In genomic region chr7:55880882-55881281, GRCm38 (mm10) we compare ENCODE assay signal across 25 mouse cellular contexts.
"Had no signal": no experiment of that assay in that cellular context is flagged by ENCODE, and none has a peak within 500 bp of the region (broad histone marks: within the 10 kb centered on the region; RNA-seq: fewer than 3 reads in every experiment).

No protein-coding gene starts in this region.

- ATAC-seq: liver, embryonic 12.5 days; midbrain, embryonic 13.5 days had no signal

- H3K9ac ChIP-seq: kidney, embryonic 15.5 days; limb, embryonic 13.5 days; liver, embryonic 12.5 days; liver, embryonic 15.5 days; lung, embryonic 15.5 days; midbrain, embryonic 13.5 days; stomach, embryonic 15.5 days had no signal

- H3K27ac ChIP-seq: kidney, embryonic 15.5 days; limb, embryonic 10.5 days; limb, embryonic 13.5 days; liver, embryonic 12.5 days; liver, embryonic 15.5 days; lung, embryonic 15.5 days; midbrain, embryonic 10.5 days; midbrain, embryonic 13.5 days; stomach, embryonic 15.5 days had no signal

- H3K27me3 ChIP-seq: kidney, embryonic 15.5 days; limb, embryonic 13.5 days; liver, embryonic 12.5 days; liver, embryonic 15.5 days; lung, embryonic 15.5 days; megakaryocyte, embryonic 14.5 days; midbrain, embryonic 13.5 days; stomach, embryonic 15.5 days had no signal

- H3K9me3 ChIP-seq: kidney, embryonic 15.5 days; limb, embryonic 10.5 days; limb, embryonic 13.5 days; liver, embryonic 12.5 days; liver, embryonic 15.5 days; lung, embryonic 15.5 days; megakaryocyte, embryonic 14.5 days; midbrain, embryonic 10.5 days; midbrain, embryonic 13.5 days; stomach, embryonic 15.5 days had no signal

- DNase-seq: kidney, adult 11 months; kidney, adult 8-10 months; kidney, postnatal 10 days; kidney, postnatal 36 days; layer of hippocampus, adult 9-11 months; liver; lung, adult 18-20 months; lung, postnatal 10 days; lung, postnatal 36 days; retina, postnatal 1 day; right cerebral cortex, postnatal 25 days; spleen, adult 18-20 months; thymus, adult 2 months; thymus, postnatal 14 days; thymus, postnatal 4 days had no signal

- H3K4me1 ChIP-seq: kidney, embryonic 15.5 days; limb, embryonic 10.5 days; limb, embryonic 13.5 days; liver, embryonic 12.5 days; liver, embryonic 15.5 days; lung, embryonic 15.5 days; midbrain, embryonic 10.5 days; midbrain, embryonic 13.5 days; stomach, embryonic 15.5 days had no signal

- H3K4me3 ChIP-seq: kidney, embryonic 15.5 days; limb, embryonic 10.5 days; limb, embryonic 13.5 days; liver, embryonic 12.5 days; liver, embryonic 15.5 days; lung, embryonic 15.5 days; megakaryocyte, embryonic 14.5 days; midbrain, embryonic 10.5 days; midbrain, embryonic 13.5 days; stomach, embryonic 15.5 days had no signal

- H3K4me2 ChIP-seq: kidney, embryonic 15.5 days; limb, embryonic 13.5 days; liver, embryonic 12.5 days; liver, embryonic 15.5 days; lung, embryonic 15.5 days; midbrain, embryonic 13.5 days; stomach, embryonic 15.5 days had no signal
